Mouse (Mus musculus): ENCODE data around the gene Olah.
"Not testable (repeated sequence)": the region's sequence is repeated elsewhere in the genome, so short reads cannot be mapped to it uniquely, and the experiment has no call there.

The Olah gene

GRCm38 (mm10) chr2:3397110-3397509 is at the start of gene Olah:
Olah (minus strand) TSS chr2:3397210.
- DNase-seq (ENCODE audit: low spot score in 2 of 2): not testable (repeated sequence)

GRCm38 (mm10) chr2:3445984-3446383 is 49.0 kb upstream of the Olah start:
- no peak for DNase-seq (ENCODE audit: low spot score in 2 of 2)

- no peak for DNase-seq (ENCODE audit: low spot score in 2 of 2)
Observed at GRCm38 (mm10) chr2:3444206-3444605, 47.2 kb upstream of the Olah start.

GRCm38 (mm10) chr2:3437956-3438355 is 40.9 kb upstream of the Olah start:
- no peak for DNase-seq (ENCODE audit: low spot score in 2 of 2)

GRCm38 (mm10) chr2:3435369-3436061 is 38.5 kb upstream of the Olah start:
- no peak for DNase-seq (ENCODE audit: low spot score in 2 of 2)

GRCm38 (mm10) chr2:3430956-3431355 is 33.9 kb upstream of the Olah start:
- DNase-seq (ENCODE audit: low spot score in 2 of 2): no peak

- no peak for DNase-seq (ENCODE audit: low spot score in 2 of 2)
Observed at GRCm38 (mm10) chr2:3424579-3424910, 27.5 kb upstream of the Olah start.

- DNase-seq (ENCODE audit: low spot score in 2 of 2): peak; percentile 93
Observed at GRCm38 (mm10) chr2:3423841-3424578, 27.0 kb upstream of the Olah start, which contains the start of gene Dclre1c. Dclre1c (plus strand) TSS chr2:3424131.

GRCm38 (mm10) chr2:3422548-3422947 is 25.5 kb upstream of the Olah start, which contains the start of gene Meig1:
Meig1 (minus strand) TSS chr2:3422648.
- no peak for DNase-seq (ENCODE audit: low spot score in 2 of 2)

GRCm38 (mm10) chr2:3420157-3420556 is 23.1 kb upstream of the Olah start:
- DNase-seq (ENCODE audit: low spot score in 2 of 2): no peak

- peak; percentile 99 for DNase-seq (ENCODE audit: low spot score in 2 of 2)
Observed at GRCm38 (mm10) chr2:3418883-3419431, 21.9 kb upstream of the Olah start.

GRCm38 (mm10) chr2:3415676-3416075 is 18.7 kb upstream of the Olah start:
- DNase-seq (ENCODE audit: low spot score in 2 of 2): no peak

- peak; percentile 7 to 41 for DNase-seq (ENCODE audit: low spot score in 2 of 2)
Observed at GRCm38 (mm10) chr2:3414241-3414640, 17.2 kb upstream of the Olah start.

GRCm38 (mm10) chr2:3407756-3408155 is 10.7 kb upstream of the Olah start:
- DNase-seq (ENCODE audit: low spot score in 2 of 2): no peak

- no peak for DNase-seq (ENCODE audit: low spot score in 2 of 2)
Observed at GRCm38 (mm10) chr2:3405981-3406380, 9.0 kb upstream of the Olah start.

GRCm38 (mm10) chr2:3391945-3392344 is 5.1 kb downstream of the Olah start:
- no peak for DNase-seq (ENCODE audit: low spot score in 2 of 2)

- no peak for DNase-seq (ENCODE audit: low spot score in 2 of 2)
Observed at GRCm38 (mm10) chr2:3387105-3387860, 9.7 kb downstream of the Olah start.

GRCm38 (mm10) chr2:3365127-3365526 is 31.9 kb downstream of the Olah start:
- no peak for DNase-seq (ENCODE audit: low spot score in 2 of 2)

- no peak for DNase-seq (ENCODE audit: low spot score in 2 of 2)
Observed at GRCm38 (mm10) chr2:3361067-3361466, 35.9 kb downstream of the Olah start.

GRCm38 (mm10) chr2:3357887-3358286 is 39.1 kb downstream of the Olah start:
- no peak for DNase-seq (ENCODE audit: low spot score in 2 of 2)

- DNase-seq (ENCODE audit: low spot score in 2 of 2): no peak
Observed at GRCm38 (mm10) chr2:3356311-3356710, 40.7 kb downstream of the Olah start.

GRCm38 (mm10) chr2:3355793-3356192 is 41.2 kb downstream of the Olah start:
- DNase-seq (ENCODE audit: low spot score in 2 of 2): no peak
